Mouse (Mus musculus) regulatory T cell (primary cell): ENCODE results near the gene Fgf18.

Experiments
- in situ Hi-C: fragments of 300-600 bp; cut with MboI, MseI; formaldehyde crosslinking; loops from one replicate; pipeline ENCODE4 v1.15.1; 2025; ENCODE audit warnings: high pct_unique_total_duplicates

Gene Fgf18

GRCm38 (mm10) chr11:33151128-33151779 lies 4.1 kb upstream of the Fgf18 start:
- in situ Hi-C loops = no loop called here

GRCm38 (mm10) chr11:33150364-33150763 lies 3.2 kb upstream of the Fgf18 start:
- in situ Hi-C loops = no loop called here

GRCm38 (mm10) chr11:33149453-33149852 lies 2.3 kb upstream of the Fgf18 start:
- in situ Hi-C loops = loop anchor here (25.0 kb wide), 2 partner anchors 537 to 737 kb away; no protein-coding TSS in a partner anchor

- in situ Hi-C loops = loop anchor here (25.0 kb wide), 2 partner anchors 537 to 737 kb away; no protein-coding TSS in a partner anchor
Observed at GRCm38 (mm10) chr11:33149088-33149436, 1.9 kb upstream of the Fgf18 start.

GRCm38 (mm10) chr11:33148338-33149087 lies 1.3 kb upstream of the Fgf18 start:
- in situ Hi-C loops = loop anchor here (25.0 kb wide), 2 partner anchors 536 to 736 kb away; no protein-coding TSS in a partner anchor

- in situ Hi-C loops = loop anchor here (25.0 kb wide), 2 partner anchors 535 to 735 kb away; no protein-coding TSS in a partner anchor
Observed at GRCm38 (mm10) chr11:33147572-33148337, 555 bp upstream of the Fgf18 start.

GRCm38 (mm10) chr11:33146651-33147131 lies 509 bp downstream of the Fgf18 start:
- in situ Hi-C loops = loop anchor here (25.0 kb wide), 2 partner anchors 534 to 734 kb away; no protein-coding TSS in a partner anchor

GRCm38 (mm10) chr11:33146143-33146497 lies 1.1 kb downstream of the Fgf18 start:
- in situ Hi-C loops = loop anchor here (25.0 kb wide), 2 partner anchors 534 to 734 kb away; no protein-coding TSS in a partner anchor

GRCm38 (mm10) chr11:33145201-33146142 lies 1.7 kb downstream of the Fgf18 start:
- in situ Hi-C loops = loop anchor here (25.0 kb wide), 2 partner anchors 533 to 733 kb away; no protein-coding TSS in a partner anchor

GRCm38 (mm10) chr11:33143906-33144305 lies 3.3 kb downstream of the Fgf18 start:
- in situ Hi-C loops = loop anchor here (25.0 kb wide), 2 partner anchors 532 to 732 kb away; no protein-coding TSS in a partner anchor

GRCm38 (mm10) chr11:33142801-33143200 lies 4.4 kb downstream of the Fgf18 start:
- in situ Hi-C loops = loop anchor here (25.0 kb wide), 2 partner anchors 530 to 730 kb away; no protein-coding TSS in a partner anchor

GRCm38 (mm10) chr11:33140111-33140460 lies 7.1 kb downstream of the Fgf18 start:
- in situ Hi-C loops = loop anchor here (25.0 kb wide), 2 partner anchors 528 to 728 kb away; no protein-coding TSS in a partner anchor

GRCm38 (mm10) chr11:33139458-33140110 lies 7.6 kb downstream of the Fgf18 start:
- in situ Hi-C loops = loop anchor here (25.0 kb wide), 2 partner anchors 527 to 727 kb away; no protein-coding TSS in a partner anchor

- in situ Hi-C loops = loop anchor here (25.0 kb wide), 2 partner anchors 526 to 726 kb away; no protein-coding TSS in a partner anchor
Observed at GRCm38 (mm10) chr11:33138686-33139085, 8.5 kb downstream of the Fgf18 start.

GRCm38 (mm10) chr11:33134391-33134986 lies 12.7 kb downstream of the Fgf18 start:
- in situ Hi-C loops = loop anchor here (25.0 kb wide), 2 partner anchors 522 to 722 kb away; no protein-coding TSS in a partner anchor

- in situ Hi-C loops = loop anchor here (25.0 kb wide), 2 partner anchors 520 to 720 kb away; no protein-coding TSS in a partner anchor
Observed at GRCm38 (mm10) chr11:33132619-33133338, 14.4 kb downstream of the Fgf18 start.

- in situ Hi-C loops = loop anchor here (25.0 kb wide), 2 partner anchors 515 to 715 kb away; no protein-coding TSS in a partner anchor
Observed at GRCm38 (mm10) chr11:33127058-33127457, 20.1 kb downstream of the Fgf18 start.

GRCm38 (mm10) chr11:33122575-33123268 lies 24.5 kb downstream of the Fgf18 start:
- in situ Hi-C loops = no loop called here
